Mouse (Mus musculus): ENCODE data around the gene Krt42.
A peak's percentile ranks its signal among the peaks of the same experiment; 100 is the strongest.
"Not testable (repeated sequence)": the region's sequence is repeated elsewhere in the genome, so short reads cannot be mapped to it uniquely, and the experiment has no call there.

Krt42 gene

DNA sequence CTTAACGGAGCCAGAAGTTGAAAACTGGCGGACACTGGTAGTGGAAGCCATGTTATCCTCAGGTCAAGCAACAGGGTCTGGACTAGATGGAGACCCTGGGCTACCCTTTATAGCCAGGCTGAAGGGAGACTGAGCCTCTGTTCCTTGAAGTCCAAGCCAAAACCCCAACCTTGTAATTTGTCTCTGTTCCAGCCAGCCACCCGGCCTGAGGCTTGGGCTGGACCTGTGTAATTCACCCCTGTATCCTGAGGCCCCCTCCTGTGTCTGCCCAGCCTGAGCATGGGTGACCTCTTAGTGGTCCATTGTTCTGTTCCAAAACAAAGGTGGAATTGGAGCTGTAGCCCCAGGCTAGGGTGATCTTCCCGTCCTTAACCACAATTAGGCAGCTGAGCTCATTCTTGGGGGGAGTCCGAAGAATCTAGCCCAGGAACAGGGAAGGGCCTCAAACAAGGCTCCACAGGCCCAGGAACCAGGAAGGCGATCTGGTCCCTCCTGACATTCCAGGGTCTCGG is at the start of gene Krt42:
Krt42 (minus strand) TSS at position 51 of the 512 bp plus-strand sequence.
- no peak for DNase-seq (ENCODE audit: low spot score)

DNA sequence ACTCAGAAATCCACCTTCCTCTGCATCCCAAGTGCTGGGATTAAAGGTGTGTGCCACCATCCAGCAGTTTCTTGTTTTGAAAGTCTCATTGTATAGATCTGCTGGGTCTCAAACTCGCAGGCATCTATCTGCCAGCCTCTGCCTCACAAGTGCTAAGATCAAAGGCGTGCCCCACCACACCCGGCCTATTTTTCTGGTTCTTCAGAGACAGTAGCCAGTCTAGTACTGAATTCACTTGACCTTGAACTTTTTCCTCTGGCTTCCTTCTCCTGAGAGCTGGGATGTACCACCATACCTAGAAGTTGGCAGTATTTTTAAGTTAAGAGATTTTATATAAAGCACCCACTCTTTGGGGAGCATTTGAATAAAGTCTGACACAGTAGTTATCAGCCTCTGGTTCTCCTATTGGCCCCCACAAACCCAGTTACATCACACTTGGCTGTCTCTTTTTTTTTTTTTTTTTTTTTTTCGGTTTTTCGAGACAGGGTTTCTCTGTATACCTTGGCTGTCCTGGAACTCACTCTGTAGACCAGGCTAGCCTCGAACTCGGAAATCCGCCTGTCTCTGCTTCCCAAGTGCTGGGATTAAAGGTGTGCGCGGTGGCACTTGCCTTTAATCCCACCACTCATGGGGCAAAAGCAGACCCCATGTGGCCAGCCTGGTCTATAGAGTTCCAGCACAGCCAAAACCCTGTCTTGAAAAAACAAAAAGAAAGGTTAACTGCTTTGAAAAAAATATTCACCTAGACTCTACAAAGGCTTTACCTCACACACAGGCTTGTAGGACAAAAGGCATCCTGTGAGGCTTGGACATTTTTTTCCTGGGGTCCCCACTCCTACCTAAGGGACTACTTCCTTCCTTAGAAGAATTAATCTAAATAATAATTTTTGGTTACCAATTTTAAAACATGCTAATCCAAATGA is 49.1 kb upstream of the Krt42 start:
- no peak for DNase-seq (ENCODE audit: low spot score)

DNA sequence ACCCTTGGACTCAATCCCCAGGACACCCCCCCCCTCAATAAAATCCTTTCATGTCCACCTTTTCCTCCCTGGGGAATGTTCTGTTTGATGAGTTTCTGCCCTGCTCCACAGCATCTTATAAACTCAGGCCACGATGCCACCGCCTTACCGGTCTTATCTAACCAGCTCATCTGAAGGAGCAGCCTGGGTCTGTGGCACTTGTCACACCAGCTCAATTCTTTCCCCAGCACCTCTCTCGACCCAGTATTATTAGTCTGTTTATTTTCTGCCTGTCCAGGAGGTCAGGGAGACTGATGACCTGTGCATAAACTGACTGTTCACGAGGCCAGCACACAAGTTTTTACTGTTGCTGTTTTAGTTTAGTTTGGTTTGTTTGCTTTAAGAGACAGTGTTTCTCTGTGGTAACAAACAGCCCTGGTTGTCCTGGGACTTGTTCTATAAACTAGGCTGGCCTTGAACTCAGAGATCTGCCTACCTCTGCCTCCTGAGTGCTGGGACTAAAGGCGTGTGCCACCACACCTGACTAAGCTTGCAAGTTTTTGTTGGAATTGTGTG is 48.2 kb upstream of the Krt42 start:
- no peak for DNase-seq (ENCODE audit: low spot score)

DNA sequence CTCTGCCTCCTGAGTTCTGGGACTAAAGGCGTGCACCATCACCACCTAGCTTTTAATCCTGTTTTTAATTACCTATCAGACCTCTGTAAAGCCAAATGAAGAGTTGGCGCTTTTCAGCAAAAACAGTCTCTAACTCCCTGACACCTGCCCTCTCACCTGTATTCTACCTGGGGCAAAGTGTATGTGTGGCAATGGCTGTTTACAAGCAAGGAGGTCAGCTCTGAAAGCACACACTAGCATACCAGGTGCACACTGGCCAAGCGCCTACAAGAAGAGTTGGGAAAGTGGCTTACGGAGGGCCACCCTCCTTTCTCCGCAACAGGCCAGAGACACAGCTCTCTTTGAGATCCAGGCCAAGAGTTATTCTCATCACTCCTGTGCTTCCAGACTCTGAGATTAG is 45.8 kb upstream of the Krt42 start:
- DNase-seq (ENCODE audit: low spot score) = no peak

DNA sequence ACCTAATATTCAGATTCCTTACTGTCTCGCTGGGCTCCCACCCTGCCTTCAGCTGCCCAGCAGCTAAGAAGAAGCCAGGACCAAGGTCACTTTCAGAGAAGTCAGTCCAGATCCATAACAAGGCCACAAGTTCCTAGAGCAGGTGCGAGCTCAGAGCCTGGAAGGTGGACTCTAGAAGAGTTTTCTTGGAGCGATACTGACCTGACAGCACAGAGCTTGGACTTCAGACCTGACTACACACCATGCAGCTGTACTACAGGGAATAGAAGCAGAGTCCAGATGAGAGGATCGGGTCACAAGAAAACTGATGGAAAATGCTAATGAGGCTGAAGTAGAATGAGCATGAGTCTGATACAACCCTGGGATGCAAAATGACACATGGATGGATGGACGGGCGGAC is 43.8 kb upstream of the Krt42 start:
- no peak for DNase-seq (ENCODE audit: low spot score)

DNA sequence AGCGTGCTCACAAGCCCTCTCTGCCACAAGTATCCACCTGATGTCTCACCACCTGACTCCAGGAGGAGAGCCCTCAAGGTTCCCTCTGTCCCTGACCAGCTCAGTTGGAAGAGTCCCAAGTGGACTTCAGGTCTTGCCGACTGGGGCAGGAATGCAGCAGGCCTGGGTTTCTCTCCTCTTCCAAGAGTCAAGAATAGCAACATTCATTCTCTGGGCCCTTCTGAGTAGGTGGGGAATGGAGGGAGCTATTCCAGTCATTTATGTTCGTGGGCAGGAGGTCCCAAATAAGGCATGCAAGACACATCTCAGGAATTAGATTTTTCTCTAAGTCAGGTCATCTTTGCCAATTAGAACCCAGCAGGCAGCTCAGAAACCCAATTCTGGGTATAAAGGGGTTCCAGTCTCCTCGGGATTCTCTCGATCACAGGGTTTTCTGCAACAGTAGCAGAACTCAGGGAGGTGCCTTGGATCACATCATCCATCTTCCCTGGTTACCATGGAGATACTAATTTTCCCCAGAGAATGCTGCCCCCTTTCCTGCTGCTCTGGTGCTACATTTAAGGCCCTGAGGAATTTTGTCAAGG is 42.5 kb upstream of the Krt42 start:
- no peak for DNase-seq (ENCODE audit: low spot score)

DNA sequence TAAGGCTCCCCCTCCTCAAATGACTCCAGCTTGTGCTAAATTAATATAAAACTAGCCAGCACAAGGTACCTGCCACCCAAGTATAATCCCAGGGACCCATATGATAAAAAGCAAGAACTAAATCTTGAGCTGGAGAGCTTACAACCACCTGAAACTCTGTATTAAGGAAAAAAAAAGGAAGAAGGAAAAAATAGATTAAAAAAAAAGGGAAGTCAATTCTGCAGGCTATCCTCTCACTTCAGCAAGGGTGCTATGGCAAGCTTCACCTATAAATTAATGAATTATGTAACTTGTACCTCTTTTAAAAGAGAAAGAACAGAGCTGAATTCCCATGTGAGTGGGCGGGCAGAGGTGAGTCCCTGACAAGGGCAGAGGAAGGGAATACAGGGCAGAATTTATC is 42.0 kb upstream of the Krt42 start:
- no peak for DNase-seq (ENCODE audit: low spot score)

DNA sequence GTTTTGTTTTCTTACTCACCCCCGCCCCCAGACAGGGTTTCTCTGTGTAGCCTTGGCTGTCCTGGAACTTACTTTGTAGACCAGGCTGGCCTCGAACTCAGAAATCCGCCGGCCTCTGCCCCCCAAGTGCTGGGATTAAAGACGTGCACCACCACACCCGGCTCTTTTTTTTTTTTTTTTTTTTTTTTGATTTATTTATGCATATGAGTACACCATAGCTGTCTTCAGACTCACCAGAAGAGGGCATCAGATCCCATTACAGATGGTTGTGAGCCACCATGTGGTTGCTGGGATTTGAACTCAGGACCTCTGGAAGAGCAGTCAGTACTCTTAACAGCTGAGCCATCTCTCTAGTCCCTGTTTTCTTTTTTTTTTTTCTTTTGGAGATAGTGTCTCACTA is 39.0 kb upstream of the Krt42 start:
- not testable (repeated sequence) for DNase-seq (ENCODE audit: low spot score)

DNA sequence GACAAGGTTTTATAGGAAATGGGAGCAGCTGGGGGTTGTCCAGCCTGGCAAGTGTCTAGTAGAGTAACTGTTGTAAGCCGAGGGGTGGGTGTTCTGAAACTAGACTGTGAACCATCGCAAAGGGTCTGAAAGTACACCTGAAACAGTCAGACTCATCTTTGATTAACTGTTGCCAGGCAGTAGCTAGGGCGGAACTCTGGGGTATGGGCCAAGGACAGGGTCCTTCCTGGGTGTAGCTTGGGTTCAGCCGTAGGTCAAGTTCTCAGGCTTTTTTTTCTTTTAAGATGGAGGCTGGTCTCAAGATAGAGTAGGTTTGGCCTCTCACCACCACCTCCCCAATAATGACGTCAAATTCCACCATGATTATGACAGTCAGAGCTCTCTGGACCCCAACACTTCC is 38.2 kb upstream of the Krt42 start:
- no peak for DNase-seq (ENCODE audit: low spot score)

DNA sequence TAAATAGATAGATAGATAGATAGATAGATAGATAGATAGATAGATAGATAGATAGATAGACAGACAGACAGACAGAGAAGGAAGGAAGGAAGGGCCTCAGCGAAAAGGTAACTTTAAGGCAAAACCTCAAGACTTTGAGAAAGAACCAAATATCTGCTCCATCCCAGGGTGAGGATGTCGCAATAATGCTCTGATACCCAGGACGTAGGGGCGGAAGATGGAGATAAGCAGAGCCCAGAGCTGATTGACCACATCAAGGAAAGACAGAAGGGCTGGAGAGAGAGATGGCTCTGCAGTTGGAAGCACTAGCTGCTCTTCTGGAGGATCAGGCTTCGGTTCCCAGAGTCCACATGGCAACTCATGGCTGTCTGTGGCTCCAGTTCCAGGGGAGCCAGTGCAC is 31.6 kb upstream of the Krt42 start:
- no peak for DNase-seq (ENCODE audit: low spot score)

DNA sequence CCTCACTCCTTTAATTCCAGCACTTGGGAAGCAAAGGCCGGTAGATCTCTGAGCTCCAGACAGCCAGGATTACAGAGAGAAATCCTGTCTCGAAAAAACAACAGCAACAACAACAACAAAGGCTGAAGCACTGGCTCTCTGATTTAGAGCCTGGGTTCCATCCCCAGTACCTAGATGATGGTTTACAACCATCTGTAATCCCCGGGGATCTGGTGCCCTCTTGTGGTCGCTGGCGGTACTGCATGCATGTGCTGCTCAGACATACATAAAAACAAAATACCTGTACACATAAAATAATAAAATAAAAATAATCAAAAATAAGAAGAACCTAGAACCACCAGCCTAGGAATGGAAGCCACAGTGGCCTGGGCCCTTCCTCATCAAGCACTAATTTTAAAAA is 30.6 kb upstream of the Krt42 start:
- DNase-seq (ENCODE audit: low spot score) = no peak

DNA sequence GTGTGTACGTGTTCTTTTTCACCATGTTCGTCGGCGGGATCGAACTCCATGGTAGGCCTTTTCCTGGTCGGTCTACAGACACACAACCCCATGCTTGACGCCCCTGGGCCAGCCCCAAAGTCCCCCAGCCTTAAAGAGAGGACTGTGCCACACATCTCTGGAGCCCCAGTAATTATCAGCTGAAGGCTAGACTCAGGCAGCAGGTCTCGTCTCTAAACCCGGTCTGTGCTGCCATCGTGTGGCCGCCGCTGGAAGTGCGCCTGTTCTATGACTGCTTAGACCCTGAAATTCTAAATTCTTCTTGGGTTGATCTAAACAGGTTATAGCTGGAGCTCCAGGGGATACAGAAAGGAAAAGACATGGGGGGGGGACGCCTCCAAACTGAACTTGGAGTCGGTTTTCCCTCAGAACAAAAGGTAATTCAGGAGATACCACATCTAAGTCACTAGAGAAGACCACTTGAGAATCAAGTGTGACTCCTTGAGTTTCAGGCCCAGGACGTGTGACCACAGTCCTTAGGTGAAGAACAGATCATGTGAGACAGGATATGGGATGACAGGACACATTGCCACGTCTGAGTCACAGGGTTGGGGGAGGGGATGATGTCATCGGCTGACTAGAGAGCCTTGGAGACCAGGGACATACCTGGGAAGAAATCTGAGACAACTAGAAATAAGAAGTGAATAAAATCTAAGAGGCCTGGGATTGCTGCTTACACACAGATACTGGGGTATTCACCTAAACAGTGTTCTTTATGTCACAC is 28.8 kb upstream of the Krt42 start:
- DNase-seq (ENCODE audit: low spot score) = peak; percentile 71

DNA sequence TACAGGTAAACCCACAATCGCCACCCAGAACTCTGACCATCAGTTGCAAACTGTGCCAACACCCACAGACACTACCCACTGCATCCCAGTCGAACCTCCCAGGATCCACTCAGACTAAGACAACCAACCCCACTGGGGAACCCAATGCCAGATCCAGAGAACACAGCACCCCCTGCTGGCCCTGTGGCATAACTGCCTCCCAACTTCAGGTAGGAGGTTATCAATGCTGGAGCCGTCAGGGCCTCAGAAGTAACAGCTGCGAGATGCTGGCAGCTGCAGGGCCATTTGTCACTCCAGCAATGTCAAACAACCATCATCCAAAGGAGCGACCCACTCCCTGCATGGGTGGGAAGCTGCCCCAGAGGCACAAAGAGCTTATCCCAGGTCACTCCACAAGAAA is 28.1 kb upstream of the Krt42 start:
- no peak for DNase-seq (ENCODE audit: low spot score)

DNA sequence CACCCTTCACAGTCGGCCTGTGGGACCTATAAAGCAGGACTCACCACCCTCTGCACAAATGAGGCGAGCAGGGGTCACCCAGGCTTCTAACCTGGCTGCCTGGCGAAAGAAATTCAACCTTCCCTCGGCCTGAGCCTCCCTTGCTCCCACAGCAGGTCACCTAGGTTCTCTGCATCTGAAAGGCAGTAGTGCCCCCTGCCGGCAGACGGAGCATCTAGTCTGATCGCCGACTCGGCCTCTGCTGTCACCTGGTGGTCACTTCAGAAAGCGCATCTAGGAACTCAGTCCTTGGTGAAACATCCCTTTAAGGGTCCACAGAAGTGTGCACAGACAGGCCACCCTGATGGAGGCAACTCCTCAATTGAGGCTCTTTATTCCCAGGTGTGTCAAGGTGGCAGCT is 25.6 kb upstream of the Krt42 start:
- DNase-seq (ENCODE audit: low spot score) = peak; percentile 71

DNA sequence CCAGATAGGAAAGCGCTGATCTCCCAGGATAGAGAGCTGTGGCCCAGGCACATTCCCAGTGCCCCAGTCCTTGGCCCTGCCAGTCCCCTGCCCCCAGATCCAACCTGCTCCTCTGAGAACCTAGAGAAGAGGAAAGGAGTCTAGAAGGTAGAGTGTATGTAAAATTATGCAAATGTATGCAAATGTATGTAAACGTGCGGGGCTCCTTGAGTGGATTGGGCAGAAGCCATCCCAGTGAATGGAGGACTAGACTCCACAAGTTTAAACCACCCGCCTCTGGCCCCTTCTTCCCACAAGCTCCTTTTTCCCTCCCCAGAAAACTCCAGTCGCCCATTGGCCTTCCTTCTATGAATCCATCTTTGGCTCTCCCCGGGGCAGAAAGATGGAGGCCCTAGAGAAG is 23.2 kb upstream of the Krt42 start:
- no peak for DNase-seq (ENCODE audit: low spot score)

DNA sequence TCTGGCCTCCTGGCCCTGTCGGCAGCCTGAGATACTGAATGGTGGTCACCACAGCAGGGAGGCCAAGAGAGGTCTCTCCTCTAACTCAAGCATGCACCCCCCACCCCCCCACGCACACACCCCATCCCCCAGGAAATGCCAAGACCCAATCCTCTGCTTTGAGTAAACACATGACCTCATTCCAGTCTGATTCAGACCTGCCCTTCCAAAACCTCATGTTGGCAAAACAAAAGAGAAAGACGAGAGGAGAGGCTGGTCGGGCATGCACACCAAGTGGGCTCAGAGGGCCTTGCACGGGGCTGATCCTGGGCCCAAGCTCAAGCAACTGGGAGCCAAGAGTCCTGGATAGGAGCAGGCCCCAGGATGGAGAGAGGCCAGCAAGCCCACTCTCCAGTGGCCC is 20.6 kb upstream of the Krt42 start:
- no peak for DNase-seq (ENCODE audit: low spot score)

DNA sequence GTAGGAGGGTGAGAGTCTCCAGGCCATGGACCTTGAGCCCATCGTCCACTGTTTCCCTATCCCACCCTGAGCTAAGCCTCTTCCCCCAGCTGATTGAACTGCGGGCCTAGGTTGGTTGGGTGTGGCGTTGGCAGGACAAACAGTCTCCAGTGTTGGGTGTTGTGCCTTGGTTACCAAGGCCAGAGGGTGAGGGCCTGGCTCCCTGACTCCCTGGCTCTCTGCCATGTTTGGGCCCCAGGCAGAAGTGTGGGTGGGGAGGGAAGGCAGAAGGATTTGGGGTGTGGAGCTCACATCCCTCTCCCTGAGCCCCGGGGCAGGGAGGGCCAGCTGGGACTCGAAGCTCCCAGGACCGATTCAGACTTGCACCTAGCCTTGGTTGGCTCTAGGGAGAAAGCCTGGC is 19.3 kb upstream of the Krt42 start:
- no peak for DNase-seq (ENCODE audit: low spot score)

DNA sequence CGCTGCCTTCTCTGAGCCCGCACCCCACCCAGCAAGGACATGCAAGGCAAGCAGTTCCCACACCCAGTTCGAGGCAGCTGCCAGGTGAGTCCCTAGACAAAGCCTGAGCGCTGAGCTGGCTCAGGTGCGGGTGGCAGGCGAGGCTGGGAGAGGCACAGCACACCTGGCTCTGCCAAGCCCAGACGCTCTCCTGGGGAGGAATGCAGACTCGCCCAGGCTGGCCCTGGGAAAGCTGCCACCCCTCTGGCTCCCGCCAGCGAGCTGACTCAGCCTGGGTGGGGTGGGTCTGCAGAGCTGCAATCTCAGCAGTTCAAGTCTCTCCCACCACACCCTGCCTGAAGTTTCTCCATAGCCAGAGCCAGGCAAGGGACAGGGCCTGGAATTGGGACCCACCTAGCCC is 17.4 kb upstream of the Krt42 start:
- no peak for DNase-seq (ENCODE audit: low spot score)

DNA sequence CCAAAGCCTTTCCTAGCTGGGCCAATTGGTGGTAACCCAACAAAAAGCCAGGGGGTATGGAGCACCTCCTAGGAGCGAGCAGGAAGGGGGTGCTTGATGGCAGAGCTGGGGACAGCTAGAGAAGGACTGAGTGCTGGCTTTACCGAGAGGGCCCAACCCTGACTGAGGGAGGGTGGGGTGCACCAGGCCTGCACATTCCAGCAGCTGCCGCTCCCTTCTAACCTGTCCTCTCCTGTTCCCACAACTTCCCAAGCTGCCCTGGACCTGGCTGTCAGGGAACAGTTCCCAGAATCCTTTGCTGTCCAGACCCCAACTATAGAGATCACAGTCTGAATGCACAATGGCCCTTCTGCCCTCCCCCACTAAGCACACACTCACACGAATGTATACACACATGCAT is 15.3 kb upstream of the Krt42 start:
- DNase-seq (ENCODE audit: low spot score) = no peak

DNA sequence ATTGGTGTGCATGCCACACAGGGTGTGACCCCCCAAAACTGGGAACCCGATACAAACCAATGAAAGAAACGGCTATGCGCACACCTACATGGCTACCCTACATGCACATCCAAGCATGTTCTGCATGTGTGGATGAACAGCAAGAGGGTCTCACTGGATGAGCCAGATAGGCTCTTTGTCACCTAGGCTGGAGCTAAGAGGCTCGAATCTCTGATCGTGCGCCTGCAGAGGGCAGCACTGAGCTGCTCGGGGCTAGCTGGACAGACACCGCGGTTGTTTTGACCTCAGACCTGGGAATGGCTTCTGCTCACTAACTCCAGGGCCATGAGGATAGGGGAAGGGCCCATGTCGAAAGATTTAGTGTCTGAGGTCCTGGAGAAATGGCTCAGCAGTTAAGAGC is 12.9 kb upstream of the Krt42 start:
- no peak for DNase-seq (ENCODE audit: low spot score)

DNA sequence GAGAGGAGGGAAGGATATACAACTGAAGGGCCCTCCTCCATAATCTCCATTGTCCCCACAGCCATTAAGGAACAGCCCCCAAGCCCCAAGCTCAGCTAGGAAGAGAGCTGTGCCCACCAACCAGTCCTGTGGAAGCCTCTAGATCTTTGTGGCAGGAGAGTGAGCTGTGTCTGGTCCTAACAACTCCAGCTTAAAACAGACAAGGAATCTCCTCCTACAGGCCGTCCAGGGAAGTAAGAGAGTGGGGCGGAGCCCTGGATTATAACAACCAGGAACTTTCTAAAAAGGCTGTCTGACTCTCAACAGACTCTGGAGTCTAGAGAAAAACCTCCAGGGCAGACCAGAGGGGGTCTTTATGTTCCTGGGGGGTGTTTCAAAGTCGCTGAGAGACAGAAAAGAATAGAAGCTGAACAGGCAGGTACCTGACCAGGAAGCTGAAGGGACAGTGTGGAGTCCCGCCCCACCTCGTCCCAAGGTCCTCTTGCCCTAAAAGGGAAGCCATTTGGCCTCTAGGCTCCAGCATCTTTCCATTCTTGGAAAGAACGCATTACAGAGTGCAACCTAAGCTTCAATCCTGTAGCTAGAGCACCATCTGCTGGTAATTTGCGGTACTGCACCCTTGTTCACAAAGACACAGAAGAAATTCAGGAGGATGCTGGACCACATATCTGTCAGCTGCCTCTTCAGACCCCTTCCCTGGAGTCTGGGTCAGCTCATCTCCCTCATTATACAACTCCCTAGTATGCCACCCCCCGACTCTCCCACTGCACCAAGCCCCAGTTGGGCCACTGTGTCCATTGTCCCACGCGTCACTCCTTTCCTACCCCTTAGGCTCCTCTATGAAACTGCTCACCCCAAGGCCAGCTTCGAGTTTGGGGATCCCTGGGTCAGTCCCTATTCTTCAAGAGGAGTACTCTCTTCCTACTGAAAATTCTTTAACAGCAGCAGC is 12.2 kb upstream of the Krt42 start:
- peak; percentile 94 for DNase-seq (ENCODE audit: low spot score)

Measured in layer of hippocampus, adult 9-10 months (tissue).